21 mouse cellular contexts compared by ENCODE assay signal in the genomic region with DNA sequence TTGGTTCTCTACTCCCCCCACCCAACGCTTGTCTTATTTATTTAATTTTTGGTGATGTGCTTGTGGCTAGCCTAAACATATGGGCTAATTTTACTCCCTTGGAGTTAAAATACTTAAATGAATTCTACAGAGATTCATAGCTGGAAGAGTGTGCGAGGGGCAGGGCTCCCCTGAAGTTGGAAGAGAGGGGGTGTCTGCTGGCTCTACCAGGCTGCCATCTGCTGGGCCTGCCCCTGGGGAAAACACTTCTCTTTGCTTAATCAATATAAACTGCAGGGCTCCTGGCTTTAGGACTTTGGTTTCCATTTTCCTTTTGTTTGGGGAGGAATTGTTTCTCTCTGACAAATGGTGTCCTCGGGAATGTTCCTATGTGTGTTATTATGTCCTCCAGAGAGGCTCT.
A peak's percentile ranks its signal among the peaks of the same experiment; 100 is the strongest.
DNase-seq lines count a peak whose midpoint lies in the region; ATAC-seq lines count a peak whose summit lies in the region.
"Had no signal": no experiment of that assay in that cellular context is flagged by ENCODE, and none has a peak within 500 bp of the region (broad histone marks: within the 10 kb centered on the region; RNA-seq: fewer than 3 reads in every experiment).

No protein-coding gene starts in this region.

- no peaks in the 10 kb centered on the region for H3K36me3 ChIP-seq in forebrain, embryonic 16.5 days (ENCODE audit: control insufficient read depth, insufficient read depth)
- no peaks in the 10 kb centered on the region for H3K36me3 ChIP-seq in forebrain, embryonic 11.5 days (ENCODE audit: control insufficient read depth, insufficient read depth, low read length)
- H3K36me3 ChIP-seq in midbrain, embryonic 14.5 days (ENCODE audit: control insufficient read depth, insufficient read depth, low read length) = no peaks in the 10 kb centered on the region
- no peaks in the 10 kb centered on the region for H3K36me3 ChIP-seq in midbrain, embryonic 11.5 days (ENCODE audit: control insufficient read depth, insufficient read depth, low read length)
- no peaks in the 10 kb centered on the region for H3K36me3 ChIP-seq in hindbrain, embryonic 14.5 days (replicated peaks; ENCODE audit: control insufficient read depth, insufficient read depth)
- H3K36me3 ChIP-seq in neural tube, embryonic 13.5 days = no peaks in the 10 kb centered on the region
- H3K36me3 ChIP-seq: embryonic facial prominence, embryonic 15.5 days; heart, embryonic 12.5 days; liver, embryonic 15.5 days; midbrain, embryonic 12.5 days had no signal

- H3K9me3 ChIP-seq in forebrain, embryonic 16.5 days (ENCODE audit: control insufficient read depth, low read length) = no peaks in the 10 kb centered on the region
- no peaks in the 10 kb centered on the region for H3K9me3 ChIP-seq in forebrain, embryonic 11.5 days (ENCODE audit: control insufficient read depth, low read length)
- H3K9me3 ChIP-seq in midbrain, embryonic 14.5 days (ENCODE audit: control insufficient read depth, low read length) = no peaks in the 10 kb centered on the region
- no peaks in the 10 kb centered on the region for H3K9me3 ChIP-seq in midbrain, embryonic 11.5 days (ENCODE audit: control insufficient read depth, low read length)
- H3K9me3 ChIP-seq in hindbrain, embryonic 14.5 days (ENCODE audit: control insufficient read depth, low read length) = no peaks in the 10 kb centered on the region
- no peaks in the 10 kb centered on the region for H3K9me3 ChIP-seq in neural tube, embryonic 13.5 days
- H3K9me3 ChIP-seq: embryonic facial prominence, embryonic 15.5 days; heart, embryonic 12.5 days; liver, embryonic 15.5 days; midbrain, embryonic 12.5 days had no signal

- WGBS in forebrain, embryonic 16.5 days = 39% methylated on average over 3 of the region's 3 CpGs
- WGBS in forebrain, embryonic 11.5 days = 54% methylated on average over 3 of the region's 3 CpGs
- 34% methylated on average over 3 of the region's 3 CpGs for WGBS in midbrain, embryonic 14.5 days
- 57% methylated on average over 3 of the region's 3 CpGs for WGBS in midbrain, embryonic 11.5 days
- 20% methylated on average over 3 of the region's 3 CpGs for WGBS in hindbrain, embryonic 14.5 days
- WGBS in neural tube, embryonic 13.5 days = 24% methylated on average over 3 of the region's 3 CpGs

- H3K27me3 ChIP-seq in forebrain, embryonic 16.5 days (replicated peaks; ENCODE audit: control insufficient read depth, insufficient read depth, low read length) = no peaks in the 10 kb centered on the region
- H3K27me3 ChIP-seq in forebrain, embryonic 11.5 days (ENCODE audit: control insufficient read depth, insufficient read depth, low read length) = no peaks in the 10 kb centered on the region
- H3K27me3 ChIP-seq in midbrain, embryonic 14.5 days (ENCODE audit: control insufficient read depth, insufficient read depth, low read length) = no peaks in the 10 kb centered on the region
- no peaks in the 10 kb centered on the region for H3K27me3 ChIP-seq in midbrain, embryonic 11.5 days (ENCODE audit: control insufficient read depth, insufficient read depth, low read length)
- no peaks in the 10 kb centered on the region for H3K27me3 ChIP-seq in hindbrain, embryonic 14.5 days (ENCODE audit: control insufficient read depth, insufficient read depth, low read length)
- no peaks in the 10 kb centered on the region for H3K27me3 ChIP-seq in neural tube, embryonic 13.5 days
- H3K27me3 ChIP-seq: embryonic facial prominence, embryonic 15.5 days; heart, embryonic 12.5 days; liver, embryonic 15.5 days; midbrain, embryonic 12.5 days had no signal

- no peak overlapping the region for H3K27ac ChIP-seq in forebrain, embryonic 16.5 days (ENCODE audit: low read length)
- no peak overlapping the region for H3K27ac ChIP-seq in forebrain, embryonic 11.5 days (ENCODE audit: low read depth, low read length)
- no peak overlapping the region for H3K27ac ChIP-seq in midbrain, embryonic 14.5 days (replicated peaks; ENCODE audit: low read depth, low read length)
- H3K27ac ChIP-seq in midbrain, embryonic 11.5 days (ENCODE audit: low read depth, low read length) = no peak overlapping the region
- no peak overlapping the region for H3K27ac ChIP-seq in hindbrain, embryonic 14.5 days
- peak overlapping the region; percentile 70 for H3K27ac ChIP-seq in neural tube, embryonic 13.5 days (replicated peaks)
- H3K27ac ChIP-seq: embryonic facial prominence, embryonic 15.5 days; liver, embryonic 15.5 days; macrophage; midbrain, embryonic 12.5 days had no signal

- no peak overlapping the region for H3K9ac ChIP-seq in forebrain, embryonic 16.5 days (replicated peaks; ENCODE audit: low read depth, low read length)
- H3K9ac ChIP-seq in forebrain, embryonic 11.5 days (ENCODE audit: low read length) = no peak overlapping the region
- no peak overlapping the region for H3K9ac ChIP-seq in midbrain, embryonic 14.5 days (replicated peaks; ENCODE audit: low read length)
- H3K9ac ChIP-seq in midbrain, embryonic 11.5 days (ENCODE audit: low read length) = no peak overlapping the region
- H3K9ac ChIP-seq in hindbrain, embryonic 14.5 days = no peak overlapping the region
- no peak overlapping the region for H3K9ac ChIP-seq in neural tube, embryonic 13.5 days
- H3K9ac ChIP-seq: embryonic facial prominence, embryonic 15.5 days; heart, embryonic 12.5 days; liver, embryonic 15.5 days; midbrain, embryonic 12.5 days had no signal

- peak; percentile 59 for ATAC-seq in forebrain, embryonic 16.5 days
- ATAC-seq in forebrain, embryonic 11.5 days (replicated peaks; ENCODE audit: low FRiP score) = no peak
- no peak for ATAC-seq in midbrain, embryonic 14.5 days (ENCODE audit: low FRiP score, low TSS enrichment)
- ATAC-seq in midbrain, embryonic 11.5 days (ENCODE audit: low FRiP score) = no peak
- ATAC-seq in hindbrain, embryonic 14.5 days (ENCODE audit: low FRiP score) = 0 out of 2 replicates have a peak, but pooled peaks have one; percentile 27
- ATAC-seq in neural tube, embryonic 13.5 days (ENCODE audit: low read depth) = peak; percentile 54
- ATAC-seq: intestine, postnatal 0 days had no signal

- no peak for DNase-seq in forebrain, embryonic 11.5 days (ENCODE audit: low spot score)
- peak; percentile 34 for DNase-seq in midbrain, embryonic 14.5 days
- DNase-seq in midbrain, embryonic 11.5 days (ENCODE audit: low spot score, missing footprints) = no peak
- peak; percentile 38 for DNase-seq in hindbrain, embryonic 14.5 days (ENCODE audit: low spot score)
- DNase-seq in thymus, postnatal 0 days (ENCODE audit: low spot score) = no peak
- DNase-seq in cerebellum, postnatal 25 days = no peak
- DNase-seq: adrenal gland, postnatal 36 days; B cell, adult 2 months; cerebellum, adult 18-20 months; gastrocnemius, postnatal 25 days; heart, postnatal 14 days; thymus, postnatal 14 days had no signal

- H3K4me2 ChIP-seq in forebrain, embryonic 16.5 days (ENCODE audit: low read length) = no peak overlapping the region
- H3K4me2 ChIP-seq in forebrain, embryonic 11.5 days (ENCODE audit: low read depth, low read length, severe bottlenecking) = no peak overlapping the region
- no peak overlapping the region for H3K4me2 ChIP-seq in midbrain, embryonic 14.5 days (ENCODE audit: low read length)
- H3K4me2 ChIP-seq in midbrain, embryonic 11.5 days = no peak overlapping the region
- H3K4me2 ChIP-seq in hindbrain, embryonic 14.5 days (replicated peaks) = no peak overlapping the region
- no peak overlapping the region for H3K4me2 ChIP-seq in neural tube, embryonic 13.5 days
- H3K4me2 ChIP-seq: embryonic facial prominence, embryonic 15.5 days; heart, embryonic 12.5 days; liver, embryonic 15.5 days; midbrain, embryonic 12.5 days had no signal

- H3K4me1 ChIP-seq in forebrain, embryonic 16.5 days (replicated peaks; ENCODE audit: control insufficient read depth, insufficient read depth, low read length) = peaks cover 9% of the 10 kb centered on the region; the same call in 1 of the 2 replicates
- H3K4me1 ChIP-seq in forebrain, embryonic 11.5 days (replicated peaks; ENCODE audit: control insufficient read depth, insufficient read depth, low read length) = no peaks in the 10 kb centered on the region
- peaks cover 7% of the 10 kb centered on the region; the same call in 1 of the 2 replicates for H3K4me1 ChIP-seq in midbrain, embryonic 14.5 days (ENCODE audit: control insufficient read depth, insufficient read depth, low read length)
- 0 out of 2 replicates have a peak, but pooled peaks cover 2% of the 10 kb centered on the region for H3K4me1 ChIP-seq in midbrain, embryonic 11.5 days (ENCODE audit: control insufficient read depth, insufficient read depth, low read length)
- H3K4me1 ChIP-seq in hindbrain, embryonic 14.5 days (replicated peaks; ENCODE audit: control insufficient read depth, insufficient read depth, low read length) = peaks cover 13% of the 10 kb centered on the region
- H3K4me1 ChIP-seq in neural tube, embryonic 13.5 days (replicated peaks) = peaks cover 23% of the 10 kb centered on the region
- H3K4me1 ChIP-seq: embryonic facial prominence, embryonic 15.5 days; heart, embryonic 12.5 days; liver, embryonic 15.5 days had no signal

- no peak overlapping the region for H3K4me3 ChIP-seq in forebrain, embryonic 16.5 days (replicated peaks; ENCODE audit: low read length)
- H3K4me3 ChIP-seq in forebrain, embryonic 11.5 days (ENCODE audit: low read depth, low read length) = no peak overlapping the region
- H3K4me3 ChIP-seq in midbrain, embryonic 14.5 days (replicated peaks; ENCODE audit: low read depth, low read length) = no peak overlapping the region
- H3K4me3 ChIP-seq in midbrain, embryonic 11.5 days (ENCODE audit: low read depth, low read length) = no peak overlapping the region
- no peak overlapping the region for H3K4me3 ChIP-seq in hindbrain, embryonic 14.5 days (replicated peaks; ENCODE audit: low read length)
- no peak overlapping the region for H3K4me3 ChIP-seq in neural tube, embryonic 13.5 days
- H3K4me3 ChIP-seq: embryonic facial prominence, embryonic 15.5 days; heart, embryonic 12.5 days; liver, embryonic 15.5 days; midbrain, embryonic 12.5 days; myocyte had no signal

Comparison
In these comparisons a context has a peak if more than half of its experiments do, and no peak if none do; other contexts are left out.
1. ATAC-seq: peak in forebrain, embryonic 16.5 days (single experiment), hindbrain, embryonic 14.5 days (single experiment) and neural tube, embryonic 13.5 days (single experiment); none in forebrain, embryonic 11.5 days (single experiment), midbrain, embryonic 14.5 days (single experiment) and midbrain, embryonic 11.5 days (single experiment).
2. DNase-seq: peak in midbrain, embryonic 14.5 days (single experiment) and hindbrain, embryonic 14.5 days (single experiment); none in forebrain, embryonic 11.5 days (single experiment), midbrain, embryonic 11.5 days (single experiment), thymus, postnatal 0 days (single experiment) and cerebellum, postnatal 25 days (0 of 2).